Mouse (Mus musculus) common myeloid progenitor, adult 5-6 weeks (primary cell): Measurements from ENCODE around the gene Dlat. TPM values are rescaled to one million over a fixed set of nuclear protein-coding genes. Genes with fewer than 3 reads are reported as not detected.

ENCODE experiments used
- ATAC-seq: replicated peaks from 2 replicates; pipeline ENCODE4 v1.8.0; 2016; ENCODE audit warnings: low read depth, mild to moderate bottlenecking, moderate TSS enrichment, inconsistent platforms; ENCODE audit not compliant: poor library complexity, severe bottlenecking
- total RNA-seq: library from RNA; stranded (forward); fragments of 200-1000, 187-1606 nt; gene quantifications from 2 replicates; pipeline ENCODE4 v1.2.3, GENCODE M21; 2017

Gene Dlat
- 37.5 and 49.9 TPM in 2 replicates for total RNA-seq

DNA sequence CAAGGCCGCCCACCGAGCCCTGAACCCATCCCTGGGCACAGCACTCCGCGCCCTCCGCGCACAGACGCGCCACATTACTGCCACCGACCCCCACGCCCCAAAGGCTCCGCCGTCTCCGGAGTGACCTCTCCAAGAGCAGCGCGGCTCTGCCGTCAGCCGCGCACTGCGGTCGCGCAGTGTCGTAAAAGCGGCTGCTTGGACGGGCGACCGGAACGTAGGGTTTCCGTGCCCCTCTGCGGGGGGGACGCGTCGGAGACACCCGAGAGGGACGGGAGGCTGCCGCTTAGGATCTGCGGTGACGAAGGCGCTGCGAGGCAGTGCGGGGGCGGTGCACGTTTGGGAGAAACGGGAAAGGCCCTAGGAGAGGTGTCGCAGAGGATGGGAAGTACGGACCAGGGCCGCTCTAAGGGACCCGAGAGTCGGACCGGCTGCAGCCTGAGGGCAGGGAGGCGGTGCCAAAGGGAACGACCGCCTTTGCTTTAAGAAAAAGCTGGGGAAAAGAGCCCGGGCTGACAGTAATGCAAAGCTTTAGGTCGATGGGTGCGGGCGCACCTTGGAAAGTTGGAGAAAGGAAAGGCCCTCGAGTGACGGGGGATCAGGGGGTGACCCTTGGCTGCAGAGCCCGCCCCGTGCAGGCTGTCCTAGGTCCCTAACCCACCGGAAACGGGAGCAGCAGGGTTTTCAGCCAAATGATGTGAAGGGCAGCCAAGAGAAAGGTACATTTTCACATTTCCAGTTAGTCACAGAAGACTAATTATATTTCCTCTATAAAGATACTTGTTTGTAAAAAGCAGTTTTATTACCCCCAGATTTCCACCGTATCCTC is at the start of gene Dlat:
TSS of gene Dlat (minus strand) at position 389 of the 826 bp plus-strand sequence.
- ATAC-seq: peak; percentile 94

DNA sequence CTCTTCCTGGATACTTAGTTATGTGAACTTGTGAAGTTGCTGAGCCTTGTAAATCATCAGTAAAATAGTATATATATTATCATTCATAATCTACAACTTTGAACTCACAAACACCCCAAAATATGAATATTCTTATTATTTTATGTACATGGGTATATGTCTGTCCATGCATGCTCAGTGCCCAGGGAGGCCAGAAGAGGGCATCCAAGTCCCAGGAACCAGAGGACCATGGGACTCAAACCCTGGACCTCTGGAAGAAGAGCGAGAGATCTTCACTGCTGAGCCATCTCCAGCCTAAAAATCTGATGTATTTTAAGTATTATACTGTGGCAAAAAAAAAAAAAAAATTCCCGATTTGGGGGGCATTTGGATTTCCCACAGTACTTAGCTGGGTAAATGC is 49.5 kb upstream of the Dlat start:
- ATAC-seq: no peak

DNA sequence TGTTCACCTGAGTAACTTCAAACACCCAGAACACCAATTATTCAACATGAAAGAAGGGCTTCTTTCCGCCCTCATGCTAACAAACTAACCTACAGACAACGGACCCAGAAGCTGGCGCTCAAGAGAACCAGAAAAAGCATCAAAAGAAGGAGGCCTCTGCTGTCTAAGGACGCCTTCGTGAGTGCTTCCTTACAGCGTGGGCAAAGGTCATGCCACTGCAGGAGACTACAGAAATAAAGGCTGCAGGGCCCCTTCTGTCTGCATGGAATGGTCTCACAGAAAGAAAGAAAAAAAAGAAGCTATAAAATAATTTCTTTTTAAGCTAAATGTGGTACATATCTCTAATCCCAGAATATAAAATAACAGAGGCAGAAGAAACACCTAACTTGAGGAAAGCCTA is 45.3 kb upstream of the Dlat start:
- ATAC-seq: no peak

DNA sequence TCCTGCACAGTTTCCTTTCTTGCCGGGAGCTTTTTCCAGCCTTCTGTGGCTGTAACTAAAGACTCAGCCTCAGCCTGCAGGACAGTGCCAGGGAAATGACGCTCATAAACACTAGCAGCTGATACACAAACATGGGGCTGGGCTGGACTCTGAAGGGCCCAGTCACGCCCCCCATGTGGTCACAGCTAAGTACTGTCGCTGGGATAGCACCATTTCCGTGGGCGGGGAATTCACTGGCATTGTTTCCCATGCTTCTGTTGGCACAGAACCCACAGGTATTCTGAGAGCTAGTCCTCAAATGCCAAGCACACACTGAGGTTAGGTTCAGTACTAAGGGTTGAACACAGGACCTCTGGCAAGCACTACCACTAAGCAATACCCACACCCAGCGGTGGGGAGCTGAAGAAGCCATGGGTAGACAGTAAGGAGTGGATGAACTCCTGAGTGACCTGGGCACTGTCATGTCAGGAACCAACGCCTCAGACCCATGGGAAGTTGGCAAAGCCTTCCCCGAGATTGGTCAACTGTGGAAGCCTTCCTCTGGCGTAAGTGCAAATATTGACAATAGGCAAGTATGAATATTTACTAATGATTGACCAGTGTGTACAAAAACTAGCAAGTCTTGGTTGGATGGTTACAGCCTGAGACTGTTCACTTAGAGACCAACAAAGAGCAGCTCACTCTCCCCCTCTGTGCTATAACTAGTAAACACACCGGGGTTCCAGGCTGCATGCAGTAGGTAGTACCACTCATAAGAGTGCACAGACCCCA is 41.5 kb upstream of the Dlat start:
- 0 out of 2 replicates have a peak, but pooled peaks have one; percentile 20 for ATAC-seq

DNA sequence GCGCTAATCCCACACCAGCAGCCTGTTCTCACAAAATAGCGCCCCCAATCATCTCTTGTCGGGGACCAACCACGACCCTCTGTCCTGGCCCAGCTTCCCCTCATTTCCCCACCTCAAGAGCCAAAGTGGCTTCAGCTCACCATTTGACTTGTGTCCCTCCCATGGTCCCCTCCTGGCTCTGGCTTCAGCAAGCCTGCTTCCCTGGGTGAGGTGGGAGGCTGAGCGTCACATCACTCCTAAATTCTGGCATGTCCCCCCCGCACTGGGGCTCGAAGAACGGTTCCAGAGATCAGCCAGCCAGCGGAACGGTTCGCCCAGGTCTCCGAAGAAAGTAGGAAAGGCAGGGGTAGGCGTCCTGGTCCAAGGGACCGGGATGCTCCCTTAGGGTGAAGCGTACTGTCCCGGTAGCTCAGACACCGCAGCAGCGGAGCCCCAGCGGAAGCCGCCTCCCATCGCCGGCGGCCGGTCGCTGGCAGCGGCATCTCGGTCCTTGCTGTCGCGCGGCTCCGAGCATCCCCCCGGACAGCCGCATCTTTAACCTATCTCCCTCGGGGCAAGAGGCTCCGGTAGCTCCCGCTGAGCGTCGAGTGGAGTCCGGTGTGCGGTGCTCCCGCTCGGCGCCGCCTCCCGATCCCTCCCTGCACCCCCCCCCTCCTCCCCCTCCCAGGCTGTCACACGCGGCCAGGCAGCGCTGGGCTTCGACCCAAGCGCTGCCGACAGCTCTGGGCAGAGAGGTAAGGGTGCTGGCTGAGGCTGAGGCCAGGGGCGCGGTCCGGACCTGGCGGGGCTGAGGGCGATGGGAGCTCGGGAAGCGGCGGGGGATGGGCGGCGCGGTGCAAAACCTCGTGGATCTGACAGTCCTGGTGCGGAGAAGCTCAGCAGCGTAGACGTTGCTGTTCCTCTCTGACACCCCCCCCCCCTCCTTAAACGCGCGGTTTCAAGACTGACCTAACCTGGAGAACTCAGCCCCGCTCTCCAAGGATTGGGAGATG is 39.1 kb upstream of the Dlat start:
- 0 out of 2 replicates have a peak, but pooled peaks have one; percentile 27 for ATAC-seq

DNA sequence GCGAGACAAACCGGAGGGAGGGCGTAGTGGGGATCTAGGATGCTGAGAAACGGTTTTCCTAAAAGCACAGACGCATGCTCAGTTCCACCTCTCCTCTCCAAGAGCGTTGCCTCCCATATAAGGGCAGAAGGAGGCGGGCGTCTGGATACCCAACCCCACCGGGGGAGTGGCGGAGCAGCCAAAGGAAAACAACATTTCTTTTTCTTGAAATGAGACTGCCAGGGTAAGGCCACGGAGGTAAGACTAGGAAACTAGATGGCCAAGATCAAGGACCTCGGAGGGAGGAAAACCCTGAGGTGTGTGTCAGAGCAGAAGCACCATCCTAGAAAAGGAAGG is 38.1 kb upstream of the Dlat start:
- ATAC-seq: peak; percentile 78

DNA sequence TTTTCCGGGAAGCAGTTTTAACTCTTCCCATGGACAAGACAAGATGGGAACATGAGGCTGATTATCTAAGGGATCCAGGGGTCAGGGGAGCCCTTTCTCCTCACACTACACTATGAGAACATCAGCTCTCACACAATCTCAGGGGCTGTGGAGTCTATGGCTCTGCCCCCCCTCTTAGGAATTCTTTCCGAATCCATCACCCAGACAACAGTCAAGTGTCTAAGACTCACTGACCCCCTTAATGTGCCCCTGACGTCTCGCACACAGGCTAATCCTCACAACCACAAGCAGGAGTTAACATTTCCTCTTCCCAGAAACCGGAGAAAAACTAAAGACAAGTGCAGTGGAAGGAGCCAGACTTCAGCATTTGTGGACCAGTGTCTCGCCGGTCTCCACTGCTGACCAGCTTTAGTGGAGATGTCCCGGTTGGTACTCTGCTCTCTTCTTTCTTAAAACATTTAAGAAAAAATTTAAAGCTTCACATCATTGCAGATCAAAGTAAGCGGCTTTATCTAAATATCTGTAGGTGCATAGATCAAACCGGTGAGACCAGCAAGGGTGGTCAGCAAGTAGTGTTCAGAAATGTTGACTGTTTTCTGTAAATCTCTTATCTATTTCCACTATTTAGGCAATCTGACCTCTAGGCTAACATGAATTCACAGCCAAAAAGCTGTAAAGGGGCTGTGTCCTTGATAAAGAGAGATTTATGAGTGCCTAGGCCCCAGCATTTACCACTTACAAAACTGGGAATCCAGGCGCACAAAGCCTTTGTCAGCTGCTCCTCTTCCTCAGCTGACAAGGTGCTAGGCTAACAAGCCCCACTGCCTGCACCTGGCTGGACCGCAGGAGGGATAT is 37.5 kb upstream of the Dlat start:
- no peak for ATAC-seq

DNA sequence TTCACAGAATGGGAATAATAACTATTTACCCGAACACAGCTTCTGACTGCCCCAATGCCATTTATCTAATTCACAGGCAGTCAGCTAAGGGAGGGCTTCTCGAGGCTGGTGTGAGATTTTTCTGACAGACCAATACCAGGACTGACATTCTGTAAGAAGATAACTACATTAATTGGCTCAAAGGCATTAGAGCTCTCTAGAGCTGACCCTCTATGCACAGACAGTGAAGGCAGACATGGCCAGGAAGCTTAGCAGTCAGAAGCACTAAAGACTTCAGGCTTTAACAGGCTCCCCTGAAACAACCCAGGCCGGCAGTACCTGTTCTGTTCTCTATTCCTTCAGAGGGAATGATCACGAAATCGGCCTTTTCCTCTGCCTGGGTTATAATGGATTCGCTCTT is 35.6 kb upstream of the Dlat start:
- ATAC-seq: no peak

DNA sequence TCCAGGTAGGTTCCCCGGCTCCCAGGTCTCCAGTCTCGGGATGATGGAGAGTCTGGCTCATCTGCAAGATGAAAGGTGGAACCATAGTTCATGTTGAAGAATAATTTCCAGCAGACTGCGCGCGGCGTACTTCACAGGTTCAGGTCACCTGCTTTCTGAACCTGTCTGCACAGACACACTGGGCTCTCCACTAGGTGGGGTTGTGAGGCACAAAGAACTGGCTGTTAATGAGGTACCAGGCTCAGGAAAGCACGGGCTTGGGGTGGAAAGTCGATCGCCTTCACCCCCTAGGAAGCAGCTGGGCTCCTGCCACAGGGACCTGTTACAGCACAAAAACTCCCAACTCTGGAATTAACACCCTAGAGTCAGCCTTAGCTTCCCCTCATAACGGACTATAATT is 34.1 kb upstream of the Dlat start:
- ATAC-seq: peak; percentile 72

DNA sequence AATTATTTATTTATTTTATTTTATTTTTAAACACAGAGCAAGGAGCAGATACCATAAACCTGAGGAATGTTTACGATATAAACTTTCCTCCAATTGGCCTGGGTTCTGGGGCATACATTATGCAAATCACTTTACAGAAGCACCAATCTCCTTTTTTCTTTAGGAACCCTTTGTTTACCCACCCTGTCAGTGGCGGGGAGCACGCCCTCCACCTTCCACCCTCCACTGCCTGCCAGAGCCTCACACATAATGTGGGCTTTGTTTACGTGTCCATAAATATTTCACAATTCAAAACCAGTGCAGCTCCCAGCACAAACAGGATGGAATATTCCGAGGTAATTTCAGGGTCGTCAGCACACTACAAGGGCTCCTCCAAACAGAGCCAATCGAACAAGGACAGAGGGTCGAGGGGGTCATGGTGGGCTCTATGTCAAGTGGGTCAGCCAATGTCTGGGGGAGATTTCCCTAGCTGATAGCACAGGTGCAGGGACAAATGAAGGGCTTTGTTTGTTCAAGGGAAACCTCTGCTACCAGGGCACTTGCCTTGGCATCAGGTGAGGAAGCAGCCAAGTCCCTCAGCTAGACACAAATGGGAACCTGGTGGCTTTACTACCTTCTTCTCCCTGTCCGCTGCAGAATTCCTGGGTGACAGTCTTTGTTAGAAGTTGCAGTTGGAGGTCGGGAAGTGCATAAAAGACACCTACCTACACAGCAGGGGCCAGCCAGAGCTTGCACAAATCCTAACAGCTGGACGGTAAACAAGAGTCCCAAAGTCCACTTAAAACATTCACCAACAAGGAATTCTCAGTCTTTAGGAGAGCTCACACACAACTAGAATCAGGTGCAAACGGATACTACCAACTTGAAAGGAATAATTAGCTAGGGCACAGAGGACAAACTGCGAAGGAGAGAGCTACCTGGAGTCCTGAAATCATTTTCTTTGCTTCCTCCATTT is 33.3 kb upstream of the Dlat start:
- no peak for ATAC-seq

DNA sequence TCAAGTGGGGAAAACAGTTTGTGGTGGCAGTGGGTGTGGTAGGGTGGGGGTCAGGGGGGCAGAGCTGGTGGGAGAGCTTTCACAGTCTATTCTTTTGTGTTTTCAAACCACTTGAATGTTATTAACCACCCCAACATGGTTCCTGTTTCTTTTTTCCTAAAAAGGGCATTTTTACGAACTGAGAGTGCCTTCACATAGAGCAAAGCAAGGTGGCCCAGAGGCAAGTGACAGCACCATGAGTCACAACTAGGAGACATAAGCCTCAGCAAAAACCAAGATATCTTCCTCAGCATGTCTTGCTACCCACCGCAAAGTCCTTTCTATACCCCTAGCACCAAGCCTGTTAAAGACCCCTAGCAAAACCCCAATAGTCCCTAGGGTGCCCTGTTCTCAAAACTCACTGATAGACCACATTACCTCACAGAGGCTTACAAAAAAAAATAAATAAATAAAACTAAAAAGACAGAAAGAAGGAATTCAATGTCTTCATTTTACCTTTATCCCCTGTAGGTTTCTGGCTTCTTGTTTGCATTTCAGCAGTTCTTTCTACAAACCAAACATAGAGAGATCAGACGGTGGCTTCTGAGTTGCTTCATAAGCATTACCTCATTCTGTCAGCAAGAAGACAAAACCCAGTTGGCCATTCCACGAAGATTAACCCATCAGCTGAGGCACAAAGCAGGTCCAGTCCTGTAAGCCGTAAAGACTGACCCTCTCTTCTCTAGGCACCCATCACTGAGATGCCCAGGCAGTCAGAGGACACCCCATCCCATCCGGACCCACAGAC is 27.5 kb upstream of the Dlat start:
- ATAC-seq: 0 out of 2 replicates have a peak, but pooled peaks have one; percentile 11

DNA sequence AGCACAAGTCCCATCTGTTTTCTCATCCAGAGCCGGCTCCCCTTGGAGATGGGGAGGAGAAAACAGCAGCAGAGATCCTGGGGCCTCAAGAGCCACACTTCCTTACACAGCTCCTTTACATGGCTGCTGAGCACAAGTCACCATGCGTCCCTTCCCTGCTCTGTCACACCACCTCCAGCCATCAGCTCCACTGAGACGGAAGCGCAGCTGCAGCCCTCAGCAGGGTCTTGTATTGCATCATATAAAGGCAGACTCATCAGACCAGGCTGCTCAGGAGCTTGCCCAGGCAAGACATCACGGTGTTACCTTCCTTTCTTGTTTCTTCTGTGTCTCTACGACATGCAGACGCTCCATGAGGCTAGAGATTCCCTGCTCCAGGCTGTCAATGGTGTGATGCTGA is 22.1 kb upstream of the Dlat start:
- 0 out of 2 replicates have a peak, but pooled peaks have one; percentile 18 for ATAC-seq

DNA sequence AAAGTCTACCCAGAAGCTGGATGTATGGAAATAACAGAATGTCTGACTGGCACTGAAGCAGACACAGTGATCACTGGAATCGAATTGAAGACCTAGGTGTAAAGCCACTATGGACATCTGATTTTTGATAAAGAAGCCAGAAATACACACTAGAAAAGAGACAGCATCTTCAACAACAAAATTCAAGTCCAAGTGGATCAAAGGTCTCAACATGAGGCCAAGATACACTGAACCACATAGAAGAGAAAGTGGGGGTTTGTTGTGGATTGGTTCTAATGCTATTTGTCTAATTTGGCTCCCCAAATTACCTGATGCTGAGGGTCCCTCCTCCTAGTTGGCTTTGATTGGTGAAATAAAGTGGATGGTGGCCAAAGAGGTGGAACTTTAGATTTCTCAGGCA is 19.8 kb upstream of the Dlat start:
- ATAC-seq: no peak

DNA sequence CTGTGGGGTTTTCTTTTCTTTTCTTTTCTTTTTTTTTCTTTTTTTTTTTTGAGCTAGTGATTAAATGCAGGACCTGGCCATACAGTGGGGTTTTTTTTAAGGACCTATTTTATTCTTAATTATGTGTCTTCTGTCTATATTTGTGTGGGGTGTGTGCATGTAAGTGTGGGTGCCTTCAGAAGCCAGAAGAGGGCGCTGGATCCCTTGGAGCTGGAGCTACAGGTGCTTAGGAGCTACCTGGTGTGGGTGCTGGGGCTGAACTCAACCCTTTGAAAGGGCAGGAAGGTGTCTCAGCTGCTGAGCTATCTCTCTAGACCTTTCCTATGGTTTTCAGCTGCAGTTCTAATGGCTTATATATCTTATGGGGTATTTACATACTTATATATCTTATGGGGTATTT is 15.2 kb upstream of the Dlat start:
- no peak for ATAC-seq

DNA sequence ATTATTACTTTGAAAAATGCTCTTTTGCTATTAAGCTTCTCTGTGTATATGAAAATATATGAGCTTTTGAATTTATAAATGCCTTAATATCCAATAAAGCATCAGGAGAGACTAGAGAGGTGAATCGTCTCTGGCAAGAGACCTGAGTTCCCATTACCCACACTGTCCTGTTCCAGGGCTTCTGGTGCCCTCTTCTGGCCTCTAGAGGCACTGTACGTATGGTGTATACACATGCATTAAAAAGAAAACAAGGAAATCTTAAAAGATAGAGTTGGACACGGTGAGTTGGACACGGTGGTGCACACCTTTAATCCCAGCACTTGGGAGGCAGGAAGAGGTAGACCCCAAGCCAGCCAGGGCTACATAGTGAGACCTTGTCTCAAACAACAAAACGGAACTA is 11.1 kb upstream of the Dlat start:
- peak; percentile 95 for ATAC-seq

DNA sequence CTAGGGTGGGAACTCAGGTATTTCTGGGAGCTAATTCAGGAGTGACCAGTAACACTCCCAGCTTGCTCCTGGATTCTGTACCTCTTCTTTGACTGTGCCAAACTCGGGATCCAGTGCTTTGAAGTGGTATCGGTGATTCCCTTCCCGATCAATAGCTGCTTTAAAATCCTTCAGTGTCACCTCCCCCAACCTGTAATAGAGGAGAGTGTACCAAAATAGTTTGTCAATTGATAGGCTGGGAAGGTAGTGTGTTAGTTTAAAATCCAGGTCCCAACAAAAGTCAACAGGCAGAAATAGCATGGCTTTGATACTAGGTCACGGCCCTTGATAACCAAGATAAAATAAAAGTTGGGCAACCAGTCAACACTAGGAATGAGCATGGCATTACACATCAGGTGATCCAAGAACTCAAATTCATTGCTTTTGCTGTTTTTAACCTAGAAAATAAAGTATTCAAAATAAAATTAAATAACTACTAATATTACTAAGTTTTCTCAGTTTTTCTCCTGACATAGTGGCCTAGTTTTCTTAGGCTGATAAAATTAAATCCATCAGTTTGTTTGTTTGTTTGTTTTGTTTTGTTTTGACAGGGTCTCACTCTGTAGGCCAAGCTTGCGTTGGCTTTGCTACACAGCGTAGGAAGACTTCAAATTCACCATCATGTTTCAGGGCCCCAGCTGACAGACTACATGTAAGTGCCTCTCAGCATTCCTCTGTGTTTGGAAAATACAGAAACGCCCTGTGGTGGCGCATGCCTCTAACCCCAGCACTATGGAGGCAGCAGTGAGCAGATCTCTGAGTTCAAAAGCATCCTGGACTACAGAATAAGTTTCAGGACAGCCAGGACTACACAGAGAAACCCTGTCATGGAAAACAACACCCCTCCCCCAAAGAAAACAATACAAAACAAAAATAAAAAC is 8.3 kb upstream of the Dlat start:
- no peak for ATAC-seq
